Mouse (Mus musculus) embryo, embryonic 10.5 days (tissue): ENCODE data around the gene Cbl.

Experiments used
- DNase-seq: peaks from one replicate; pipeline ENCODE4 v3.0.0-alpha.2; 2015; ENCODE audit warnings: low spot score

Gene Cbl

GRCm38 (mm10) chr9:44239447-44239846 is 5.6 kb upstream of the Cbl start:
- peak; percentile 87 for DNase-seq

- DNase-seq: no peak
Observed at GRCm38 (mm10) chr9:44238501-44239190, 4.8 kb upstream of the Cbl start.

GRCm38 (mm10) chr9:44237128-44237527 is 3.3 kb upstream of the Cbl start:
- no peak for DNase-seq

GRCm38 (mm10) chr9:44236601-44237000 is 2.8 kb upstream of the Cbl start:
- DNase-seq: no peak

GRCm38 (mm10) chr9:44234479-44235427 is 904 bp upstream of the Cbl start:
- DNase-seq: peak; percentile 66

- peak; percentile 58 for DNase-seq
Observed at GRCm38 (mm10) chr9:44233021-44233801, 638 bp downstream of the Cbl start.

- no peak for DNase-seq
Observed at GRCm38 (mm10) chr9:44231609-44232008, 2.2 kb downstream of the Cbl start.

- DNase-seq: no peak
Observed at GRCm38 (mm10) chr9:44225993-44226392, 7.9 kb downstream of the Cbl start.

GRCm38 (mm10) chr9:44213538-44213937 is 20.3 kb downstream of the Cbl start:
- no peak for DNase-seq

GRCm38 (mm10) chr9:44212406-44212805 is 21.4 kb downstream of the Cbl start:
- no peak for DNase-seq

- DNase-seq: no peak
Observed at GRCm38 (mm10) chr9:44209416-44209815, 24.4 kb downstream of the Cbl start.

GRCm38 (mm10) chr9:44207840-44208239 is 26.0 kb downstream of the Cbl start:
- DNase-seq: no peak

- DNase-seq: no peak
Observed at GRCm38 (mm10) chr9:44200458-44200857, 33.4 kb downstream of the Cbl start.

GRCm38 (mm10) chr9:44199580-44199979 is 34.3 kb downstream of the Cbl start:
- peak; percentile 4 for DNase-seq

- DNase-seq: no peak
Observed at GRCm38 (mm10) chr9:44199166-44199565, 34.7 kb downstream of the Cbl start.

- DNase-seq: no peak
Observed at GRCm38 (mm10) chr9:44196354-44196753, 37.5 kb downstream of the Cbl start.

- DNase-seq: no peak
Observed at GRCm38 (mm10) chr9:44194000-44194399, 39.8 kb downstream of the Cbl start.

GRCm38 (mm10) chr9:44192794-44193193 is 41.1 kb downstream of the Cbl start:
- DNase-seq: no peak

GRCm38 (mm10) chr9:44192312-44192711 is 41.5 kb downstream of the Cbl start:
- no peak for DNase-seq

GRCm38 (mm10) chr9:44191166-44191565 is 42.7 kb downstream of the Cbl start:
- DNase-seq: no peak

GRCm38 (mm10) chr9:44188223-44188622 is 45.6 kb downstream of the Cbl start:
- DNase-seq: no peak

- DNase-seq: no peak
Observed at GRCm38 (mm10) chr9:44182260-44182659, 51.6 kb downstream of the Cbl start.
